Mouse (Mus musculus): ENCODE data around the gene Tmem201.

DNA sequence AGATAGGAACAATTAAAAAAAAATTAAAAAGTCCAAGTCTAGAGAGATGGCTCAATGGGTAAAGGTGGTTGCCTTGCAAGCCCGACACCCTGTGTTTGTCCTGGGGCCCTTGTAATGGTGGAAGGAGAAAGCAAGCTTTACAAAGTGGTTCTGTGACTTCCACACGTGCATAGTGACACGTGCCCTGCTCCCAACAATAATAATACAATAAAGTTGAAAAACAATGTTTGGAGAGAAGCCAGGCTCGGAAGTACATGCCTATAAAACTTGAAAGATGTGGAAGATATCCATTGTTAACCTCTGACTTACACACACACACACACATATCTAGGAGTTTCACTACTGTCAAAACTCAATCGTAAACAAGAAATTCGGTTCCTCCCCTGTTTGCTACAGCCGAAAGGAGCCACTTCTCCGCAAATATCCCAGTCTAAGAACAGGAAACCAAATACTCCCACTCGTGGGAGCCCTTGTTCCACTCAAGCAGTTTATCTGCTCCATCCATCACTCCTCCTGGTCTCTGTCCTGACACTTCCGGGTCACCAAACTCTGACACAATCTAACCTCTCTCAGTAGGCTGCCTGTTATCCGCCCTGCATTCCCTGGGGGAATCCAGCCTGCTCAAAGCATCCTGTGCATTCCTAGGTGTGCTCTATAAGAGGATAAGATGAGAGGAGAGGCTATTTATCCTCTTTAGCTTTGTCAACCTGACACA is 58.6 kb downstream of the Tmem201 start:
- TF ChIP-seq CTCF (IDR thresholded peaks at IDR 0.05; ENCODE audit: borderline replicate concordance, extremely low read depth, insufficient read depth, insufficient read length), result no peak
- no peak for TF ChIP-seq POLR2A (IDR thresholded peaks at IDR 0.05; ENCODE audit: borderline replicate concordance, extremely low read depth, insufficient read depth, insufficient read length, poor library complexity, severe bottlenecking)
